Mouse (Mus musculus): ENCODE data around the gene Rtl8c. TPM values are rescaled to one million over a fixed set of nuclear protein-coding genes. Genes with fewer than 3 reads are reported as not detected.
"Not testable (repeated sequence)": the region's sequence is repeated elsewhere in the genome, so short reads cannot be mapped to it uniquely, and the experiment has no call there.

Rtl8c gene
- total and polyA plus RNA-seq, 2 experiments from 2014 or later: 30.9 to 44.5 TPM

- Histone ChIP-seq H3K4me1 (ENCODE audit: control insufficient read depth, insufficient read depth) (no peaks in the 10 kb centered on the region), H3K27me3 (ENCODE audit: control insufficient read depth, insufficient read depth, low read length) (no peaks in the 10 kb centered on the region), H3K27ac (ENCODE audit: low read depth) (peak overlapping the region; percentile 64), H3K9me3 (replicated peaks; ENCODE audit: control insufficient read depth, low read length) (no peaks in the 10 kb centered on the region), H3K36me3 (replicated peaks; ENCODE audit: control insufficient read depth, insufficient read depth, low read length) (no peaks in the 10 kb centered on the region), H3K4me2 (ENCODE audit: low read depth, low read length) (peak overlapping the region; percentile 72), H3K9ac (replicated peaks; ENCODE audit: low read depth, low read length) (peak overlapping the region; percentile 54), H3K4me3 (ENCODE audit: low read depth, low read length) (peak overlapping the region; percentile 58)
- DNase-seq (ENCODE audit: low spot score) (peak; percentile 6), ATAC-seq (ENCODE audit: insufficient read depth, low read depth) (peak; percentile 34)
- no peak for TF ChIP-seq CTCF (IDR thresholded peaks at IDR 0.05; ENCODE audit: low read depth)
- no peak for TF ChIP-seq EP300 (IDR thresholded peaks at IDR 0.05; ENCODE audit: low read depth)
- WGBS: 23% methylated on average over 17 of the region's 18 CpGs
These were observed 436 bp downstream of the Rtl8c start for GRCm38 (mm10) chrX:53608122-53608813.

GRCm38 (mm10) chrX:53608879-53609278 lies 1.0 kb downstream of the Rtl8c start, which contains the start of gene Gm14597:
Gene Gm14597 (minus strand): TSS chrX:53608979.
- H3K27ac ChIP-seq (ENCODE audit: low read depth): peak within 1 kb of the TSS; percentile 64
- peak within 1 kb of the TSS; percentile 72 for H3K4me2 ChIP-seq (ENCODE audit: low read depth, low read length)
- not testable (repeated sequence) for H3K36me3 ChIP-seq (replicated peaks; ENCODE audit: control insufficient read depth, insufficient read depth, low read length); H3K27me3 ChIP-seq (ENCODE audit: control insufficient read depth, insufficient read depth, low read length); ATAC-seq (ENCODE audit: insufficient read depth, low read depth); H3K9me3 ChIP-seq (replicated peaks; ENCODE audit: control insufficient read depth, low read length); H3K4me1 ChIP-seq (ENCODE audit: control insufficient read depth, insufficient read depth); DNase-seq (ENCODE audit: low spot score)
- H3K4me3 ChIP-seq (ENCODE audit: low read depth, low read length): peak within 1 kb of the TSS; percentile 58
- peak within 1 kb of the TSS; percentile 54 for H3K9ac ChIP-seq (replicated peaks; ENCODE audit: low read depth, low read length)
- WGBS: 57% methylated on average over 2 of the region's 4 CpGs

- H3K27me3 ChIP-seq (ENCODE audit: control insufficient read depth, insufficient read depth, low read length): no peaks in the 10 kb centered on the region
- no peak overlapping the region for H3K4me3 ChIP-seq (ENCODE audit: low read depth, low read length)
- 3% methylated on average over 3 of the region's 3 CpGs for WGBS
- H3K9ac ChIP-seq (replicated peaks; ENCODE audit: low read depth, low read length): no peak overlapping the region
- no peaks in the 10 kb centered on the region for H3K9me3 ChIP-seq (replicated peaks; ENCODE audit: control insufficient read depth, low read length)
- no peak overlapping the region for H3K4me2 ChIP-seq (ENCODE audit: low read depth, low read length)
- DNase-seq (ENCODE audit: low spot score) (peak; percentile 45), ATAC-seq (ENCODE audit: insufficient read depth, low read depth) (no peak)
- no peak for TF ChIP-seq EP300 (IDR thresholded peaks at IDR 0.05; ENCODE audit: low read depth)
- peak; percentile 75 for TF ChIP-seq CTCF (IDR thresholded peaks at IDR 0.05; ENCODE audit: low read depth)
- H3K4me1 ChIP-seq (ENCODE audit: control insufficient read depth, insufficient read depth): no peaks in the 10 kb centered on the region
- no peaks in the 10 kb centered on the region for H3K36me3 ChIP-seq (replicated peaks; ENCODE audit: control insufficient read depth, insufficient read depth, low read length)
- no peak overlapping the region for H3K27ac ChIP-seq (ENCODE audit: low read depth)
These were observed 2.7 kb downstream of the Rtl8c start for GRCm38 (mm10) chrX:53610571-53610970.

- H3K4me1 ChIP-seq (ENCODE audit: control insufficient read depth, insufficient read depth); ATAC-seq (ENCODE audit: insufficient read depth, low read depth); H3K9me3 ChIP-seq (replicated peaks; ENCODE audit: control insufficient read depth, low read length); H3K27ac ChIP-seq (ENCODE audit: low read depth); H3K27me3 ChIP-seq (ENCODE audit: control insufficient read depth, insufficient read depth, low read length); H3K4me3 ChIP-seq (ENCODE audit: low read depth, low read length); H3K4me2 ChIP-seq (ENCODE audit: low read depth, low read length); DNase-seq (ENCODE audit: low spot score); H3K9ac ChIP-seq (replicated peaks; ENCODE audit: low read depth, low read length); H3K36me3 ChIP-seq (replicated peaks; ENCODE audit: control insufficient read depth, insufficient read depth, low read length): not testable (repeated sequence)
These were observed 3.6 kb downstream of the Rtl8c start for GRCm38 (mm10) chrX:53611395-53611794.

- not testable (repeated sequence) for H3K4me3 ChIP-seq (ENCODE audit: low read depth, low read length); ATAC-seq (ENCODE audit: insufficient read depth, low read depth); H3K4me2 ChIP-seq (ENCODE audit: low read depth, low read length); DNase-seq (ENCODE audit: low spot score); H3K27me3 ChIP-seq (ENCODE audit: control insufficient read depth, insufficient read depth, low read length); H3K36me3 ChIP-seq (replicated peaks; ENCODE audit: control insufficient read depth, insufficient read depth, low read length); H3K9me3 ChIP-seq (replicated peaks; ENCODE audit: control insufficient read depth, low read length); H3K4me1 ChIP-seq (ENCODE audit: control insufficient read depth, insufficient read depth); H3K9ac ChIP-seq (replicated peaks; ENCODE audit: low read depth, low read length); H3K27ac ChIP-seq (ENCODE audit: low read depth)
- 33% methylated on average over 3 of the region's 3 CpGs for WGBS
These were observed 30.3 kb downstream of the Rtl8c start for GRCm38 (mm10) chrX:53638107-53638506.

GRCm38 (mm10) chrX:53642604-53642979 lies 34.8 kb downstream of the Rtl8c start:
- not testable (repeated sequence) for H3K36me3 ChIP-seq (replicated peaks; ENCODE audit: control insufficient read depth, insufficient read depth, low read length); H3K9me3 ChIP-seq (replicated peaks; ENCODE audit: control insufficient read depth, low read length); H3K9ac ChIP-seq (replicated peaks; ENCODE audit: low read depth, low read length); DNase-seq (ENCODE audit: low spot score); H3K27me3 ChIP-seq (ENCODE audit: control insufficient read depth, insufficient read depth, low read length); H3K4me1 ChIP-seq (ENCODE audit: control insufficient read depth, insufficient read depth); H3K27ac ChIP-seq (ENCODE audit: low read depth); ATAC-seq (ENCODE audit: insufficient read depth, low read depth)
- 47% methylated on average over 3 of the region's 4 CpGs for WGBS
- Histone ChIP-seq H3K4me2 (ENCODE audit: low read depth, low read length) (peak overlapping the region; percentile 44), H3K4me3 (ENCODE audit: low read depth, low read length) (peak overlapping the region; percentile 27)

- peak; percentile 94 for ATAC-seq (ENCODE audit: insufficient read depth, low read depth)
These were observed 35.4 kb downstream of the Rtl8c start, which contains the start of gene Rtl8a for GRCm38 (mm10) chrX:53642980-53643961. Gene Rtl8a (minus strand): TSS chrX:53643682.

More at GRCm38 (mm10) chrX:53642980-53643961, 35.4 kb downstream of the Rtl8c start, which contains the start of gene Rtl8a:
- peak within 1 kb of the TSS; percentile 38 for H3K4me3 ChIP-seq (ENCODE audit: low read depth, low read length)
- not testable (repeated sequence) for H3K9ac ChIP-seq (replicated peaks; ENCODE audit: low read depth, low read length); H3K36me3 ChIP-seq (replicated peaks; ENCODE audit: control insufficient read depth, insufficient read depth, low read length); H3K9me3 ChIP-seq (replicated peaks; ENCODE audit: control insufficient read depth, low read length); H3K27me3 ChIP-seq (ENCODE audit: control insufficient read depth, insufficient read depth, low read length); H3K4me1 ChIP-seq (ENCODE audit: control insufficient read depth, insufficient read depth)
- peak within 1 kb of the TSS; percentile 81 for H3K27ac ChIP-seq (ENCODE audit: low read depth)
- peak within 1 kb of the TSS; percentile 44 for H3K4me2 ChIP-seq (ENCODE audit: low read depth, low read length)
- WGBS: 28% methylated on average over 11 of the region's 50 CpGs
- peak; percentile 80 for DNase-seq (ENCODE audit: low spot score)

All from heart, postnatal 0 days (tissue).